Mouse (Mus musculus) kidney, postnatal 14 days (tissue): Measurements from ENCODE around the gene Frs2.
"Not testable (repeated sequence)": the region's sequence is repeated elsewhere in the genome, so short reads cannot be mapped to it uniquely, and the experiment has no call there.

Experiments used
- DNase-seq: peaks from one replicate; pipeline ENCODE4 v3.0.0; 2022; ENCODE audit warnings: mixed read lengths

The Frs2 gene

GRCm38 (mm10) chr10:117146421-117146820 lies 1.9 kb downstream of the Frs2 start:
- no peak for DNase-seq

GRCm38 (mm10) chr10:117145546-117146265 lies 2.6 kb downstream of the Frs2 start:
- no peak for DNase-seq

DNA sequence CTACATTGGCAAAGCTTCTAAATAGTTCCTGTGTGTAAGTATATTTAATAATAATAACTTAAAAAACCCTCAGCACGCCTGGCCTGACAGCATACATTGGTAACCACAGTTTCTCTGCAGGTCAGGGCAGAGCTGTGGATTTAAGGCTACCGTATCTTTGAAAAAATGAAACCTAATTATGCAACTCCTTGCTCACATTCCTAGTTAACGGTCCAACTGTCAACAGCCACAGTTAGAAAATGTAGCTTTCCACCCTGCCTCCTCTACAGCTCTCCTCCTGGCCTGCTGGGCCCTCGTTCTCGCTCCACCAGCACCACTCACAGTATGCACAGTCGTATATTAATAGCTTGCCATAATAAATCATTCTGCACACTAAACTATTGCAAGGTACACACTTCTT lies 3.7 kb downstream of the Frs2 start:
- peak; percentile 33 for DNase-seq

- DNase-seq = no peak
These were observed 4.3 kb downstream of the Frs2 start for GRCm38 (mm10) chr10:117144071-117144470.

DNA sequence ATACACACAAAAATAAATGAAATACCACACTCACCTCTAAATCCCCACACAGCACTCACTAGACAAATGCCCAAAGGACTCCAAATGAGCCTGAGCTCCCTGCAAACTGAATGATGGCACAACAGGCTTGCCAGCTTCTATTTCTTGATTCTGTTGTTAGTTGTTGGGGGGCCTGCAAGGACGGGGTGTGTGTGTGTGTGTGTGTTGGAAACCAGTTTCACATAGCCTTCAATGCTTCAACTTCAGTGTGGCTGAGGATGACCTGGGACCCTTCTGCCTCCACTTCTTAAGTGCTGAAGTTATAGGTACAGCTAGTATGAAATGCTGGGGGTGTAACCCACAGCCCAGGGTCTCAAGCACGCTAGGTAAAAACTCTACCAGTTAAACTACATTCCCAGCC lies 5.0 kb downstream of the Frs2 start:
- DNase-seq = no peak

GRCm38 (mm10) chr10:117141939-117142552 lies 6.3 kb downstream of the Frs2 start:
- no peak for DNase-seq

GRCm38 (mm10) chr10:117131506-117131905 lies 16.8 kb downstream of the Frs2 start:
- not testable (repeated sequence) for DNase-seq

- DNase-seq = peak; percentile 70
These were observed 18.3 kb downstream of the Frs2 start for GRCm38 (mm10) chr10:117130037-117130436.

DNA sequence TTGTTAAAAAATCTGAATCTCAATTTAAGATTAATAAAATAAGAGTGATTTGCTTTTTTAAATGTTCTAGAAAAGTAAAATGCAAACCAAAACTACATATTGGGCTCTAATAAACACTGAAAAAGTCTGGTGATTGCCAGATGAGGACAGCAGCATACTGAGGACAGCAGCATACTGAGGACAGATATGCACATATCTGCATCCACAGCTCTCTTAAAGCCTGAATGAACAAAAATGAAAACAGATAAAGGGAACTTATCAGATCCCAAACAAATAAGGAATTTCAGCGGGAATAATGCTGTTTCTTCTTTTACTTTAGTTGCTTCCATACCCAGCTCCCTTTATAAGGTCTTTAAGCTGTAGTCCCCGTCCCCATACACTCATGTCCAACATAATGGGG lies 19.6 kb downstream of the Frs2 start:
- no peak for DNase-seq

DNA sequence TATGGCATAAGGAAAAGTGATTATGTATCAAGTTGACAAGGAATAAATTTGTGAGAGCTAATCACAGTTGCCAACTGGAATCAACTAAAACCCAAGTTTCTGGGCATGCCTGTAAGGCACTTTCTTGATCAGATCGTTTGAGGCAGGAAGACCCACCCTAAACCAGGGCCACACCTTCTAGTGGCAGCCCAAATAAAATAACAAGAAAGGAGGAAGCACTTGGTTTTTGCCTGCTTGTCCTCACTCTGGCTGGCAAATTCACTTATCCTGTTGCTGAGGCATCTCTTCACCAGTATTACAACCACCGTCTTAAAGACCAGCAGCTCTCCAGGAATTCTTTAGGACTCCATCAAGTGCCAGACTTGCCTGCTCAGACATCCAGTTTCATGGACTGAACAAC lies 20.9 kb downstream of the Frs2 start:
- no peak for DNase-seq

- no peak for DNase-seq
These were observed 21.6 kb downstream of the Frs2 start for GRCm38 (mm10) chr10:117126719-117127118.

DNA sequence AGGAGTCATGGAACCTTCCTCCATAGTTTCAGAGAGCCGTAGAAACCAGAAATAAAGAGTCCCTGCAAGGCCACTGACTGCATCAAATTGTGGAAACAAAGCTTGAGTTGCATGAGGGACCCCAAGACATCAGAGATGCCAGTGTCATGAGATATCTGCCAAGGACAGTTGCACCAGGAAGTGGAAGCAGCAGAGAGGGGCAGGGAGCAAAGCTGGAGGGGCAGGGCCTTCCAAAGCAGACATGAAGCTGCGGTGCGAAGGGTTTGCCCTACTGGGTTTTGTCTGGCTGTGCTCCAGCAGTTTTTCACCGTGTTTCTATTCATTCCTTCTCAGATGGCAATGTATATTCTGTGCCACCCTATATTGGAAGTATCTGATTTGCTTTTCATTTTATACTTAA lies 22.1 kb downstream of the Frs2 start:
- no peak for DNase-seq

- no peak for DNase-seq
These were observed 26.9 kb downstream of the Frs2 start for GRCm38 (mm10) chr10:117121448-117121847.

GRCm38 (mm10) chr10:117120051-117120666 lies 28.2 kb downstream of the Frs2 start:
- no peak for DNase-seq

DNA sequence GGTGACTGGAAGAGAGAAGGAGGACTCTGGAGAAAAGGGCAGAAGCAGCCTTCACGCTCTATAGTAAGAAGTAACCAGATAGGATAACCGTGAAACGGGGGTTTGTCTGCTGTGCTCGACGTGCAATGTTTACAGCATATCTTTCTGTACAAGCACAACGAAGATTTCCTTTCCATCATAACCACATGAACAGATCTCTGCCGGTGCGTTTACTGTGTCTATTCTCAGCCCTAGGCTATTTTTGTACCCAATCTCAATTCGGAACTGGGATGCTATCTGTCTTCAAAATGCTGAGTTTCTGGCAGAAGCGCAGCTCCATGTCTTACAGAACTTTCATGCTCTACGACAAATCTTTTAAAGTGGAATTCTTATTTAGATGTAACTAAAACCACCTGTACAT lies 28.8 kb downstream of the Frs2 start:
- no peak for DNase-seq

- DNase-seq = no peak
These were observed 29.9 kb downstream of the Frs2 start for GRCm38 (mm10) chr10:117118421-117118831.

GRCm38 (mm10) chr10:117115652-117116051 lies 32.7 kb downstream of the Frs2 start:
- DNase-seq = no peak

GRCm38 (mm10) chr10:117112545-117112944 lies 35.8 kb downstream of the Frs2 start:
- no peak for DNase-seq

DNA sequence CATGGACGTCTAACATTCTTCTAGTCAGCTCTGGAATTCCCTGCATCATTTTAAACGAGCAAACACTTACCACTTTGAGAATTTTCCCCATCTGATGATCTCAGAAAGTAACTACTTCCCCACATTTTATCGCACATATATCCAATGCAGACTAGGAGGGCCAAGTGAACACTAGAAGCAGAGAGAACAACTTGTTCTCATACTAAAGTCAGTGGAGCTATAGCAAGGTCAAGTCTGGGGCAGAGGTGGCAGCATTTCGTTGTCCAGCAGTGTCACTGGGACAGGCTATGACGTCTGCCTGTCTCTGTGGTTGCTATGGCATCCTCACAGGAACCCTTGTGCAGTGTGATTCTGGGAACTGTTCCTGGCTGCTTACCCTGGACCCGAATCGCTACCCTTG lies 36.9 kb downstream of the Frs2 start:
- no peak for DNase-seq

DNA sequence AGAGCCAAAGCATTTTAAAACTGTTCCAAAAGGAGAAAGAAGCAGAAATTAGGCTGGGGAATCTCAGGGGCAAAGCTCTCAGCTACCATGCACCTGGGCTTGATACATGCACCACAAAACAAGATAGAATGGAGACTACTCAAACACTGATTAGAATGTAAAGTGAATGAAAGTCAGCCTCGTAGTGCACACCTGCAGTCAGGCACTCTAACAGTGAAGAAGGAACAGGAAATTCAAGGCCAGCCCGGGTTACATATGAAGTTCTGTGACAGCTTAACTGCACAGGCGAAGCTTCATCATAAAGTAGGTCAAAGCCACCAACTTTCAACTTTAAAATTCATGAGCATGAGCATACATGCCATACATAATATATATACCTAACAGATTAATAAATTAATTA lies 38.1 kb downstream of the Frs2 start:
- DNase-seq = no peak

DNA sequence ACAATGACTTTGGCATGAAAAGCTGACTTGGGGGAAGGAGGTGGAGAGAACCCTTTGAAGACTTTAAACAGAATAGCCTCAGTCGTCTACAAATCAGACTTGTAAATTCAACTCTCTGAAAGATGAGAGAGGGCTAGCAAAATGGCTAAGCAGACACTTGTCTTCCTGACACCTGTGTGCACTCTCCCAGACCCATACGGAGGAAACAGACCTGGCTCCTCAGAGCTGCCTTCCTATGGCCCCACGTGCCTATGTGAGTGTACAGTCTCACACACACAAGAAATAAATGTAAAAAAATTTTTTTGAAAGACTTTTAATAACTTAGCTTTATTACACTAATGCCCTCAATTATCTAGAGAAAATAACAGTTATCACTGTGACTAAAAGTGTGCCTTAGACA lies 41.6 kb downstream of the Frs2 start:
- DNase-seq = no peak

GRCm38 (mm10) chr10:117106244-117106643 lies 42.1 kb downstream of the Frs2 start:
- no peak for DNase-seq

DNA sequence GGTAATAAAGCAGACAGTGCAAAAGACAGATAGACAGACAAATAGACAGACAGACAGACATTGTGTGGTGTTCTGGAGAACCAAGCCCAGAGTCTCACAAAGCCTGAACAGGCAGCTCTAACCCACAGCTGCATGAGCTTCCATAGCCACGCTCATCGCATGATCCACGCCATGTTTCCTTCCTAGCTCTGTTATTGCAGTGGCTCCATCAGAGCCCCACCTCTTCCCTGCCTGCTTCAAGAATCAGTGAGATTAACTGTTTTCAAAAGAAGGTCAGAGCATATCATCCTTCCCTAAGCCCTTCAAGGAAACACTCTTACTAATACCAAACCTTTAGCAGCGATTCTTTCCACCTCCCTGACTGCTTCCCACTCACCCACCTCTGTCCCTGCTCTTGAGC lies 43.3 kb downstream of the Frs2 start:
- DNase-seq = no peak

GRCm38 (mm10) chr10:117103854-117104598 lies 44.3 kb downstream of the Frs2 start:
- DNase-seq = no peak
